Mouse (Mus musculus) thymus, postnatal 14 days (tissue): ENCODE measurements at regions not wholly inside any gene's neighbourhood (a gene's known extent, or its start where the extent isn't known, plus 50 kb on each side); places are given as distances from the start of the nearest gene placed in this dataset.

Experiments used
- DNase-seq: peaks from one replicate; pipeline ENCODE4 v3.0.0; 2021

GRCm38 (mm10) chr13:110584765-110585164 lies 189.9 kb downstream of the Plk2 start:
- no peak for DNase-seq

- DNase-seq, result no peak
Observed at GRCm38 (mm10) chr13:110594630-110595029, 199.8 kb downstream of the Plk2 start.

GRCm38 (mm10) chr13:110599666-110600065 lies 204.8 kb downstream of the Plk2 start:
- DNase-seq, result no peak

- no peak for DNase-seq
Observed at GRCm38 (mm10) chr13:110600377-110600776, 205.5 kb downstream of the Plk2 start.

- no peak for DNase-seq
Observed at GRCm38 (mm10) chr13:110601352-110601751, 206.5 kb downstream of the Plk2 start.

GRCm38 (mm10) chr13:110601840-110602239 lies 207.0 kb downstream of the Plk2 start:
- no peak for DNase-seq

- no peak for DNase-seq
Observed at GRCm38 (mm10) chr13:110602894-110603293, 208.0 kb downstream of the Plk2 start.

GRCm38 (mm10) chr13:110619010-110619409 lies 224.2 kb downstream of the Plk2 start:
- no peak for DNase-seq

GRCm38 (mm10) chr13:110627136-110627535 lies 232.3 kb downstream of the Plk2 start:
- no peak for DNase-seq

GRCm38 (mm10) chr13:110627732-110628131 lies 232.9 kb downstream of the Plk2 start:
- no peak for DNase-seq

- no peak for DNase-seq
Observed at GRCm38 (mm10) chr13:110628201-110628600, 233.4 kb downstream of the Plk2 start.

GRCm38 (mm10) chr13:110633261-110633781 lies 238.5 kb downstream of the Plk2 start:
- DNase-seq, result no peak

GRCm38 (mm10) chr13:110633899-110634298 lies 239.1 kb downstream of the Plk2 start:
- DNase-seq, result no peak

- no peak for DNase-seq
Observed at GRCm38 (mm10) chr13:110642792-110643191, 247.9 kb downstream of the Plk2 start.

GRCm38 (mm10) chr13:110643198-110643896 lies 248.5 kb downstream of the Plk2 start:
- no peak for DNase-seq

- no peak for DNase-seq
Observed at GRCm38 (mm10) chr13:110643897-110644213, 249.0 kb downstream of the Plk2 start.

GRCm38 (mm10) chr13:110649378-110649777 lies 254.5 kb downstream of the Plk2 start:
- no peak for DNase-seq

- DNase-seq, result no peak
Observed at GRCm38 (mm10) chr13:110649870-110650497, 255.1 kb downstream of the Plk2 start.

GRCm38 (mm10) chr13:110652201-110652600 lies 257.4 kb downstream of the Plk2 start:
- no peak for DNase-seq

GRCm38 (mm10) chr13:110665073-110665800 lies 270.4 kb downstream of the Plk2 start:
- no peak for DNase-seq

GRCm38 (mm10) chr13:110667276-110667956 lies 272.6 kb downstream of the Plk2 start:
- no peak for DNase-seq

- no peak for DNase-seq
Observed at GRCm38 (mm10) chr13:110673536-110673935, 278.7 kb downstream of the Plk2 start.
